Mouse (Mus musculus) CD8-positive naive resting alpha-beta T cell, adult 2 months (primary cell): Measurements from ENCODE around the gene Nrarp.

Experiments
- DNase-seq, 2 experiments: peaks; one replicate each; pipeline ENCODE4 v3.0.0; 2022; ENCODE audit warnings: low read depth in 2 of 2, low spot score in 2 of 2

The Nrarp gene

GRCm38 (mm10) chr2:25174866-25175689, 5.5 kb upstream of the Nrarp start:
- DNase-seq = no peak

GRCm38 (mm10) chr2:25175690-25176078, 4.9 kb upstream of the Nrarp start:
- DNase-seq = no peak

GRCm38 (mm10) chr2:25176573-25176972, 4.0 kb upstream of the Nrarp start:
- DNase-seq = no peak

GRCm38 (mm10) chr2:25177076-25177475, 3.5 kb upstream of the Nrarp start:
- DNase-seq = no peak

GRCm38 (mm10) chr2:25177685-25178084, 2.9 kb upstream of the Nrarp start:
- DNase-seq = no peak

GRCm38 (mm10) chr2:25178285-25178972, 2.1 kb upstream of the Nrarp start:
- no peak for DNase-seq

GRCm38 (mm10) chr2:25179566-25180217, 866 bp upstream of the Nrarp start:
- no peak for DNase-seq

GRCm38 (mm10) chr2:25180973-25181890, 674 bp downstream of the Nrarp start:
- DNase-seq = peak; percentile 26 to 51

GRCm38 (mm10) chr2:25181891-25182397, 1.4 kb downstream of the Nrarp start:
- DNase-seq = no peak

GRCm38 (mm10) chr2:25182664-25183063, 2.1 kb downstream of the Nrarp start:
- no peak for DNase-seq

- peak in 1 of 2 experiments; percentile 38 for DNase-seq
Measured at GRCm38 (mm10) chr2:25183336-25183735, 2.8 kb downstream of the Nrarp start.

GRCm38 (mm10) chr2:25184496-25184895, 3.9 kb downstream of the Nrarp start:
- no peak for DNase-seq

- peak in 1 of 2 experiments; percentile 33 for DNase-seq
Measured at GRCm38 (mm10) chr2:25185625-25186574, 5.3 kb downstream of the Nrarp start.

GRCm38 (mm10) chr2:25186575-25186930, 6.0 kb downstream of the Nrarp start:
- no peak for DNase-seq

- no peak for DNase-seq
Measured at GRCm38 (mm10) chr2:25187841-25188240, 7.3 kb downstream of the Nrarp start.

- DNase-seq = peak; percentile 75 to 87
Measured at GRCm38 (mm10) chr2:25193330-25193770, 12.8 kb downstream of the Nrarp start.

- DNase-seq = no peak
Measured at GRCm38 (mm10) chr2:25194006-25194405, 13.4 kb downstream of the Nrarp start.

GRCm38 (mm10) chr2:25194486-25195171, 14.1 kb downstream of the Nrarp start:
- DNase-seq = peak; percentile 31 to 34
